Mouse (Mus musculus): ENCODE measurements at regions not wholly inside any gene's neighbourhood (a gene's known extent, or its start where the extent isn't known, plus 50 kb on each side); places are given as distances from the start of the nearest gene placed in this dataset.
A peak's percentile ranks its signal among the peaks of the same experiment; 100 is the strongest.

DNA sequence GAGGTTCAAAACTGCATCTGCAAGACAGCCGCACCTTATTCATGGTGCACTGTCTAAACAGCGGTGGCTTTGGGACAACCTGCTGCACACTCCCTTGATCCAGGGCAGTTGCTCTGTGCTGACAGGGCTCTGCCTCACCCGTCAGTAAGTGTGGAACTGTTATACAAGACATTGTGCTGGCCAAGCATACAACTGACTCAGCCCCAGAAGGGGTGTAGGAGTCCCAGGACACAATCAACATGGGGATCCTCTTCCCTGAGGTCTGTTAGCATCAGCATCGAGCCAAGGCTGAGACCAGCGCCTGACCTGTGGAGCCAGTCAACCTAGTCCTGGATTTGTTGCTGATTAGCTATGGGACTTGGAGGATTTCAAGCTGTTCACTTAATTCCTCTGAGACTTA lies 86.4 kb upstream of the Bmper start:
- Histone ChIP-seq H3K4me2 (replicated peaks; ENCODE audit: low read depth, low read length) (no peak overlapping the region), H3K36me3 (ENCODE audit: insufficient read depth, low read length) (no peaks in the 10 kb centered on the region)

GRCm38 (mm10) chr9:23137682-23138210 lies 85.1 kb upstream of the Bmper start:
- H3K27me3 ChIP-seq (ENCODE audit: insufficient read depth, low read length), result no peaks in the 10 kb centered on the region
- H3K4me1 ChIP-seq (ENCODE audit: insufficient read depth, low read length), result no peaks in the 10 kb centered on the region
- H3K27ac ChIP-seq (ENCODE audit: low read length), result no peak overlapping the region
- ATAC-seq (ENCODE audit: low FRiP score, low TSS enrichment), result 0 out of 2 replicates have a peak, but pooled peaks have one; percentile 6
- H3K36me3 ChIP-seq (ENCODE audit: insufficient read depth, low read length), result no peaks in the 10 kb centered on the region
- 48% methylated on average over 5 of the region's 5 CpGs for WGBS
- H3K4me2 ChIP-seq (replicated peaks; ENCODE audit: low read depth, low read length), result no peak overlapping the region
- no peak overlapping the region for H3K4me3 ChIP-seq (ENCODE audit: low read length)
- no peak overlapping the region for H3K9ac ChIP-seq (replicated peaks; ENCODE audit: low read length)
- H3K9me3 ChIP-seq (ENCODE audit: low read length), result no peaks in the 10 kb centered on the region

More for the DNA sequence above, 86.4 kb upstream of the Bmper start:
- H3K9me3 ChIP-seq (ENCODE audit: low read length), result no peaks in the 10 kb centered on the region
- H3K4me3 ChIP-seq (ENCODE audit: low read length), result no peak overlapping the region
- no peak overlapping the region for H3K27ac ChIP-seq (ENCODE audit: low read length)
- WGBS, result 82% methylated on average over 5 of the region's 5 CpGs
- H3K27me3 ChIP-seq (ENCODE audit: insufficient read depth, low read length), result no peaks in the 10 kb centered on the region
- ATAC-seq (ENCODE audit: low FRiP score, low TSS enrichment), result no peak
- H3K9ac ChIP-seq (replicated peaks; ENCODE audit: low read length), result no peak overlapping the region
- H3K4me1 ChIP-seq (ENCODE audit: insufficient read depth, low read length), result no peaks in the 10 kb centered on the region

DNA sequence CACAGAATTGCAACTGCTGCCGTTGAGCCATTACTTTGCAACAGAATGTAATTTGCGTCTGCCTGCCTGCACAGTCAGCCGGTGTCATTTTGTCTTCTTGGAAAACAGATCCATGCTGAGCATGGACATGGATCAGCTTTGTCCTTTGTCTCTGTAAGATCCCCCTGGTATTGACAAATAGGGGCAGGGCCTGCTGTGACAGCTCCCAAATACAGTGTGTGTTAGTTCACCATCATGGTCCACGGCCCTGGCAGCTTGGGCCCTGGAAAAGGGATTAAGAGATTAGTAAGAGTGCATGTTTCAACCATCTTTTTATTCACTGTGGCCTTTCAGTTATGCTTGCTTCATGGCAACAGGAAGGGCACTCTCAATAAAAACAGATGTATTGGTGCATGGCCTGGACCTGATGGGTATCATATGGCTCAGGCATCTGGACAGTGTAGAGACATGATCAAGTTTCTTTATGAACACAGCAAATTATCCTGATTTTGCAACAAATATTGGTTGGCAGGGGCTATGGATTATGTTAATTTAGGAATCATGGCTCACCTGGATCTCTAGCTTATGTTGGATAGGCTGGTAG lies 83.2 kb upstream of the Bmper start:
- WGBS, result 68% methylated on average over 4 of the region's 4 CpGs

GRCm38 (mm10) chr9:23144281-23144680 lies 78.6 kb upstream of the Bmper start:
- WGBS, result 69% methylated on average over 7 of the region's 7 CpGs
- Histone ChIP-seq H3K4me3 (ENCODE audit: low read length) (no peak overlapping the region), H3K9ac (replicated peaks; ENCODE audit: low read length) (no peak overlapping the region), H3K4me2 (replicated peaks; ENCODE audit: low read depth, low read length) (no peak overlapping the region), H3K27ac (ENCODE audit: low read length) (no peak overlapping the region), H3K36me3 (ENCODE audit: insufficient read depth, low read length) (no peaks in the 10 kb centered on the region), H3K9me3 (ENCODE audit: low read length) (no peaks in the 10 kb centered on the region), H3K27me3 (ENCODE audit: insufficient read depth, low read length) (no peaks in the 10 kb centered on the region), H3K4me1 (ENCODE audit: insufficient read depth, low read length) (no peaks in the 10 kb centered on the region)
- no peak for ATAC-seq (ENCODE audit: low FRiP score, low TSS enrichment)

More for the DNA sequence above, 83.2 kb upstream of the Bmper start:
- no peak overlapping the region for H3K9ac ChIP-seq (replicated peaks; ENCODE audit: low read length)
- H3K27me3 ChIP-seq (ENCODE audit: insufficient read depth, low read length), result no peaks in the 10 kb centered on the region
- no peak for ATAC-seq (ENCODE audit: low FRiP score, low TSS enrichment)
- no peak overlapping the region for H3K27ac ChIP-seq (ENCODE audit: low read length)
- no peaks in the 10 kb centered on the region for H3K36me3 ChIP-seq (ENCODE audit: insufficient read depth, low read length)
- no peak overlapping the region for H3K4me3 ChIP-seq (ENCODE audit: low read length)
- no peaks in the 10 kb centered on the region for H3K4me1 ChIP-seq (ENCODE audit: insufficient read depth, low read length)
- no peaks in the 10 kb centered on the region for H3K9me3 ChIP-seq (ENCODE audit: low read length)
- no peak overlapping the region for H3K4me2 ChIP-seq (replicated peaks; ENCODE audit: low read depth, low read length)

GRCm38 (mm10) chr9:23150338-23150737 lies 72.5 kb upstream of the Bmper start:
- no peak for ATAC-seq (ENCODE audit: low FRiP score, low TSS enrichment)
- no peaks in the 10 kb centered on the region for H3K27me3 ChIP-seq (ENCODE audit: insufficient read depth, low read length)
- no peak overlapping the region for H3K4me3 ChIP-seq (ENCODE audit: low read length)
- no peak overlapping the region for H3K9ac ChIP-seq (replicated peaks; ENCODE audit: low read length)
- no peak overlapping the region for H3K27ac ChIP-seq (ENCODE audit: low read length)
- H3K4me1 ChIP-seq (ENCODE audit: insufficient read depth, low read length), result 0 out of 2 replicates have a peak, but pooled peaks cover 4% of the 10 kb centered on the region
- H3K36me3 ChIP-seq (ENCODE audit: insufficient read depth, low read length), result no peaks in the 10 kb centered on the region
- WGBS, result 87% methylated on average over 6 of the region's 6 CpGs
- no peaks in the 10 kb centered on the region for H3K9me3 ChIP-seq (ENCODE audit: low read length)
- no peak overlapping the region for H3K4me2 ChIP-seq (replicated peaks; ENCODE audit: low read depth, low read length)

DNA sequence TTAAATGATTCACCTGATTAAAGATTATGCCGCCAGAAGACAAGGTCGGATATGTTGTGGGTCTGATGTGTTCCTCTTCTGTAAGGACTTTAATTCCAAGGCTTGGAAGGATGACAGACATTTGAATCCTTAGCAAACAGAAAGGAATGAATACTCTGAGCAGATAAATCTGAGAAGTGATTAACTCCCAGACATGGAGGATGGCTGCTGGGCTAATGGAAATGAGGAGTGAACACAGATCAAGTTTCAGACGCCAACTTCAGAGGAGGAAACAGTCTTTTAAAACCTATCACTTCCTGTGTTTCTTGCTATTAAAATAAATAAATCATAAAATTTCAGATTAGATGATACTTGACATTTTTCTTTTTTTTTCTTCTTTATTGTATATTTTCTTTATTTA lies 72.0 kb upstream of the Bmper start:
- no peak overlapping the region for H3K9ac ChIP-seq (replicated peaks; ENCODE audit: low read length)
- 0 out of 2 replicates have a peak, but pooled peaks cover 4% of the 10 kb centered on the region for H3K4me1 ChIP-seq (ENCODE audit: insufficient read depth, low read length)
- 23% methylated on average over 3 of the region's 3 CpGs for WGBS
- peak overlapping the region; percentile 67; the same call in 1 of the 2 replicates for H3K27ac ChIP-seq (ENCODE audit: low read length)
- H3K36me3 ChIP-seq (ENCODE audit: insufficient read depth, low read length), result no peaks in the 10 kb centered on the region
- H3K4me3 ChIP-seq (ENCODE audit: low read length), result no peak overlapping the region
- H3K4me2 ChIP-seq (replicated peaks; ENCODE audit: low read depth, low read length), result no peak overlapping the region
- no peaks in the 10 kb centered on the region for H3K27me3 ChIP-seq (ENCODE audit: insufficient read depth, low read length)
- ATAC-seq (ENCODE audit: low FRiP score, low TSS enrichment), result 0 out of 2 replicates have a peak, but pooled peaks have one; percentile 59
- no peaks in the 10 kb centered on the region for H3K9me3 ChIP-seq (ENCODE audit: low read length)

DNA sequence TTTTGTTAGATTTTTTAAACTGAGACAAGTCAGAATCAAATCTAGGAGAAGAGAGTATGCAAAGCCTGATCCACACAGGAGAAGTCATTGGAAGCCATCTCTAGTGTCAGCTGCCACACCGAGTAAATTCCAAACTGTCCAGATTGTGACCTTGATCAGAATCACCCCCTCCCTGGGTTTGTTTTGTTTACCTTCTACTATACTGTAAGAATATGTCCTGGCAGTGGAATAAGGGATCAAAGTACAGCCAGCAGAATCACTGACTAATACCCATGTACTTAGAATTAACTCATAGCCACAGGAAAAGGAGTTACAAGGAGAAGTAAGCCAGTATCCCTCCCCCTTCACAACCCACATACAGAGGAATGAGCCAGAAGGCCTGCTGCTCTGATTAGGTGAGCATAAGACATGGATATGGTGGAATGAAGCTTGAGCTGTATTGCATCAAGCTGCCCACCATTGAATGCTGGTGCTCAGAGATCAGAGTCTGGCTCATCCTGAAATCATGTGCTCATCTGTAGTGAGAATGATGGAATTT lies 70.9 kb upstream of the Bmper start:
- no peaks in the 10 kb centered on the region for H3K27me3 ChIP-seq (ENCODE audit: insufficient read depth, low read length)
- WGBS, result 60% methylated on average over 1 of the region's 1 CpGs
- H3K9me3 ChIP-seq (ENCODE audit: low read length), result no peaks in the 10 kb centered on the region
- H3K36me3 ChIP-seq (ENCODE audit: insufficient read depth, low read length), result no peaks in the 10 kb centered on the region
- no peak overlapping the region for H3K4me3 ChIP-seq (ENCODE audit: low read length)
- no peak for ATAC-seq (ENCODE audit: low FRiP score, low TSS enrichment)
- H3K4me2 ChIP-seq (replicated peaks; ENCODE audit: low read depth, low read length), result no peak overlapping the region
- no peak overlapping the region for H3K27ac ChIP-seq (ENCODE audit: low read length)
- no peak overlapping the region for H3K9ac ChIP-seq (replicated peaks; ENCODE audit: low read length)
- 0 out of 2 replicates have a peak, but pooled peaks cover 4% of the 10 kb centered on the region for H3K4me1 ChIP-seq (ENCODE audit: insufficient read depth, low read length)

DNA sequence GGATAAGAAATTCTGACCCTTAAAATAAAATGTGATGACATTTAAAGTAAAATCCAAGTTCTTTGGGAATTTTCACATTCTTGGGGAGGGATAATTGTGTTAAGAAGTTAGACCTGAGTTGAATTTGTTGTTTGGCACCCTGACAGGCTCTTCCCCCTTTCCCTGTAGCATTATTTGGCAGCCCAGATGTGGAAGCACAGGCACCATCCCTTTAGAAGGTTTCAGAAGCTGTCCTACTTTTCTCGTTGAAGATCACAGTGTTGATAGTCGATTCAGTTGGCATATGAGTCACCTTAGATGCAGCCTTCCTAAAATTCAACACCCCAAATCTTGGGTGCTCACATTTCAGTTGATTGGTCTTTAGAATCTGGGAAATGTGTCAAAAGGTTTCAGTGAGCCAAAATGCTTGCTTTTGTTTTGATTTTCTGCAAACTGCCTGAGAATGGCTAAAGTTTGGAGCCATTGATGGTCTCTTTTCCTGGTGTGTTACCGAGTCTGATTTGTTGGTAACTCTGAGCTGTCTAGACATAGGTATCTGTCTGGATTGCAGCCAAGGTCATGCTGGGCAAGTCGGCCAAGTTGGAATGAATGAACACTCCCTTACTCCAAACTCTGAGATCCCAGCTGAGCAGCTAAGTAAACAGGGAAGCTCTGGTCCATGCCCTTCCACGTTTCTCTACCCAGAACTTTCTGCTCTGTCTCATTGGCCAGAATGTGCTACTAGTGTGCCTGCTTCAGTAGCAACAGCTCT lies 65.9 kb upstream of the Bmper start:
- Histone ChIP-seq H3K36me3 (ENCODE audit: insufficient read depth, low read length) (no peaks in the 10 kb centered on the region), H3K4me3 (ENCODE audit: low read length) (no peak overlapping the region), H3K4me1 (ENCODE audit: insufficient read depth, low read length) (no peaks in the 10 kb centered on the region), H3K4me2 (replicated peaks; ENCODE audit: low read depth, low read length) (no peak overlapping the region), H3K9me3 (ENCODE audit: low read length) (no peaks in the 10 kb centered on the region), H3K27me3 (ENCODE audit: insufficient read depth, low read length) (no peaks in the 10 kb centered on the region), H3K27ac (ENCODE audit: low read length) (no peak overlapping the region), H3K9ac (replicated peaks; ENCODE audit: low read length) (no peak overlapping the region)
- ATAC-seq (ENCODE audit: low FRiP score, low TSS enrichment), result no peak
- 39% methylated on average over 5 of the region's 5 CpGs for WGBS

- Histone ChIP-seq H3K9ac (replicated peaks; ENCODE audit: low read length) (no peak overlapping the region), H3K36me3 (ENCODE audit: insufficient read depth, low read length) (no peaks in the 10 kb centered on the region), H3K27me3 (ENCODE audit: insufficient read depth, low read length) (no peaks in the 10 kb centered on the region), H3K27ac (ENCODE audit: low read length) (no peak overlapping the region), H3K4me1 (ENCODE audit: insufficient read depth, low read length) (no peaks in the 10 kb centered on the region), H3K4me2 (replicated peaks; ENCODE audit: low read depth, low read length) (no peak overlapping the region), H3K4me3 (ENCODE audit: low read length) (no peak overlapping the region), H3K9me3 (ENCODE audit: low read length) (no peaks in the 10 kb centered on the region)
- WGBS, result 60% methylated on average over 1 of the region's 1 CpGs
- no peak for ATAC-seq (ENCODE audit: low FRiP score, low TSS enrichment)
These were observed 64.4 kb upstream of the Bmper start for GRCm38 (mm10) chr9:23158499-23158898.

- Histone ChIP-seq H3K27me3 (ENCODE audit: insufficient read depth, low read length) (no peaks in the 10 kb centered on the region), H3K4me3 (ENCODE audit: low read length) (no peak overlapping the region), H3K4me1 (ENCODE audit: insufficient read depth, low read length) (no peaks in the 10 kb centered on the region), H3K9me3 (ENCODE audit: low read length) (no peaks in the 10 kb centered on the region), H3K27ac (ENCODE audit: low read length) (no peak overlapping the region), H3K9ac (replicated peaks; ENCODE audit: low read length) (no peak overlapping the region), H3K4me2 (replicated peaks; ENCODE audit: low read depth, low read length) (no peak overlapping the region), H3K36me3 (ENCODE audit: insufficient read depth, low read length) (no peaks in the 10 kb centered on the region)
- ATAC-seq (ENCODE audit: low FRiP score, low TSS enrichment), result no peak
- 74% methylated on average over 7 of the region's 7 CpGs for WGBS
These were observed 61.5 kb upstream of the Bmper start for GRCm38 (mm10) chr9:23161346-23161745.

All from kidney, embryonic 16.5 days (tissue).